Mouse (Mus musculus) cerebellum, adult 9-11 months (tissue): ENCODE measurements around the gene Ces3a.
"Not testable (repeated sequence)": the region's sequence is repeated elsewhere in the genome, so short reads cannot be mapped to it uniquely, and the experiment has no call there.

Experiments used
- DNase-seq: peaks from one replicate; pipeline ENCODE4 v3.0.0; 2022

The Ces3a gene

DNA sequence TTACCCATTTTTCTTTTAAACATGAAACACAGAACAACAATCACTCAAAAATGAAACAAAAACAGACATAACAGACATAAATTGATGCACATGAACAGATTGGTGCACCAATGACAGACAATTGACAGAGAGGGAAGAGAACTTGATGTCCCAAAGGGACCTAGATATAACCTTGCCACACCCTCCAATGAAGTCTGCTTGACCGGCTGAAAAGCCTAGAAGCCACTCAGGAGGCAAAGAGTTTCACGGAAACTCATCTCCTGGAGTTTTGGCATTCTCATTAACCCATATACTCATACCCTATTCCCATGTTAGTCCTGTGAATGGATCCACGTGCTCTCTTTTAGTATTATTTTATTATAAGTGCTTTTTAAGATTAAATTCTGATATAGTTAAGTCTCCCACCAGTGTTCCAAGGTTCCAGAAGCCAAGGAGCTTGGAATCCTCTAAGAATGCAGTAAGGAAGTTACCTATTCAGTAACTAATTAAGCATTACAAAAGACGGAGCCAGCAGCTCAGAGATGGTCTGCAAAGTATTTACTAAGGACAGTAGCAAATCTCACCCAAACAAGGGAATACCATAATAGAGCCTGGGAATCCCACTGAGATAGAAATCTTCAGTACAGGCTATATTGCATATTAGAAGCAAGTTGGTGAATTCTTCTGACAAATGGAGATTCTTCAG is 53.8 kb downstream of the Ces3a start:
- DNase-seq: not testable (repeated sequence)

GRCm38 (mm10) chr8:105103701-105104100 is 55.3 kb downstream of the Ces3a start:
- DNase-seq: not testable (repeated sequence)

GRCm38 (mm10) chr8:105104220-105104619 is 55.8 kb downstream of the Ces3a start:
- no peak for DNase-seq
